Mouse (Mus musculus) MEL (cell line): ENCODE results near the gene Atg13. TPM values are rescaled to one million over a fixed set of nuclear protein-coding genes. Genes with fewer than 3 reads are reported as not detected.

Experiments
- DNase-seq: peaks from one replicate; pipeline ENCODE4 v3.0.0; 2011; ENCODE audit warnings: low read depth, low spot score
- H3K27ac ChIP-seq: 2 replicates; pipeline ENCODE4 v1.5.1; 2012; ENCODE audit warnings: low read depth, mild to moderate bottlenecking, control low read depth, low read length, moderate library complexity; ENCODE audit not compliant: control insufficient read depth
- H3K27me3 ChIP-seq, 2 experiments: fragments of 150-350 bp in 1 of 2; sonication (generic) in 1 of 2; 2 replicates each; pipeline ENCODE4 v1.6.1; 2012; ENCODE audit warnings: low read length in 2 of 2, mild to moderate bottlenecking in 2 of 2, improper control_type of control experiment in 1 of 2, moderate library complexity in 1 of 2; ENCODE audit not compliant: insufficient read depth in 2 of 2, control insufficient read depth in 1 of 2
- H3K36me3 ChIP-seq, 2 experiments: 2 replicates each; pipeline ENCODE4 v1.6.1; 2012 to 2014; ENCODE audit warnings: low read length in 2 of 2, improper control_type of control experiment in 1 of 2, inconsistent platforms in 1 of 2, mild to moderate bottlenecking in 1 of 2; ENCODE audit not compliant: insufficient read depth in 2 of 2, control insufficient read depth in 1 of 2
- H3K4me1 ChIP-seq, 2 experiments: fragments of 150-350 bp in 1 of 2; sonication (generic) in 1 of 2; 2 replicates each; pipeline ENCODE4 v1.6.1; 2012; ENCODE audit warnings: low read length in 2 of 2, improper control_type of control experiment in 1 of 2, mild to moderate bottlenecking in 1 of 2; ENCODE audit not compliant: insufficient read depth in 2 of 2, control insufficient read depth in 1 of 2
- H3K4me3 ChIP-seq, 2 experiments: fragments of 150-350 bp in 1 of 2; sonication (generic) in 1 of 2; 2 replicates each; pipeline ENCODE4 v1.5.1; 2012; ENCODE audit warnings: low read depth in 2 of 2, low read length in 2 of 2, mild to moderate bottlenecking in 2 of 2, moderate library complexity in 2 of 2, control low read depth in 1 of 2, improper control_type of control experiment in 1 of 2; ENCODE audit not compliant: control insufficient read depth in 1 of 2, insufficient read depth in 1 of 2
- H3K79me2 ChIP-seq: 2 replicates; pipeline ENCODE4 v1.6.1; 2012; ENCODE audit warnings: mild to moderate bottlenecking, low read length, moderate library complexity; ENCODE audit not compliant: control insufficient read depth, poor library complexity, insufficient read depth
- H3K9ac ChIP-seq: 2 replicates; pipeline ENCODE4 v1.6.1; 2012; ENCODE audit warnings: low read depth, mild to moderate bottlenecking, control low read depth, low read length, moderate library complexity; ENCODE audit not compliant: control insufficient read depth, poor library complexity, severe bottlenecking
- H3K9me3 ChIP-seq: fragments of 150-350 bp; sonication (generic); replicated peaks from 2 replicates; pipeline ENCODE4 v1.6.1; 2012; ENCODE audit warnings: mild to moderate bottlenecking, low read length, improper control_type of control experiment, moderate library complexity; ENCODE audit not compliant: insufficient read depth
- CHD2 ChIP-seq: IDR thresholded peaks from 2 replicates; pipeline ENCODE4 v1.6.1; 2011; ENCODE audit warnings: low read length, improper control_type of control experiment
- CTCF ChIP-seq, 3 experiments: IDR thresholded peaks in 2 of 3; conservative IDR thresholded peaks in 1 of 3; 2 replicates each; pipeline ENCODE4 v1.5.1; 2011 to 2012; ENCODE audit warnings: low read length in 3 of 3, low read depth in 2 of 3, mild to moderate bottlenecking in 2 of 3, improper control_type of control experiment in 1 of 3, inconsistent platforms in 1 of 3, mixed read lengths in 1 of 3, moderate library complexity in 1 of 3; ENCODE audit not compliant: control insufficient read depth in 1 of 3, insufficient read depth in 1 of 3, poor library complexity in 1 of 3, severe bottlenecking in 1 of 3
- ELF1 ChIP-seq: IDR thresholded peaks from 2 replicates; pipeline ENCODE4 v1.6.1; 2014; ENCODE audit warnings: low read depth, mild to moderate bottlenecking, inconsistent platforms, low read length, improper control_type of control experiment, moderate library complexity
- GABPA ChIP-seq: IDR thresholded peaks from 2 replicates; pipeline ENCODE4 v1.6.1; 2012; ENCODE audit warnings: low read depth, mild to moderate bottlenecking, inconsistent platforms, low read length, improper control_type of control experiment, moderate library complexity
- KAT2A ChIP-seq: conservative IDR thresholded peaks from 2 replicates; pipeline ENCODE4 v1.6.1; 2012; ENCODE audit warnings: low read depth, low read length, improper control_type of control experiment, inconsistent platforms
- MAFK ChIP-seq: IDR thresholded peaks from 2 replicates; pipeline ENCODE4 v1.6.1; 2011; ENCODE audit warnings: low read depth, mild to moderate bottlenecking, low read length, improper control_type of control experiment, borderline replicate concordance
- MAZ ChIP-seq: IDR thresholded peaks from 2 replicates; pipeline ENCODE4 v1.6.1; 2012; ENCODE audit warnings: low read depth, mild to moderate bottlenecking, inconsistent platforms, low read length, improper control_type of control experiment
- MEF2A ChIP-seq: IDR thresholded peaks from 2 replicates; pipeline ENCODE4 v1.6.1; 2014; ENCODE audit warnings: low read depth, mild to moderate bottlenecking, inconsistent platforms, low read length, improper control_type of control experiment; ENCODE audit not compliant: poor library complexity, insufficient replicate concordance, severe bottlenecking; ENCODE audit errors: extremely low read depth
- MXI1 ChIP-seq: IDR thresholded peaks from 2 replicates; pipeline ENCODE4 v1.6.1; 2011; ENCODE audit warnings: mild to moderate bottlenecking, low read depth, low read length, improper control_type of control experiment
- MYB ChIP-seq: IDR thresholded peaks from 2 replicates; pipeline ENCODE4 v1.6.1; 2011; ENCODE audit warnings: mild to moderate bottlenecking, low read depth, low read length, improper control_type of control experiment
- MYC ChIP-seq: IDR thresholded peaks from 2 replicates; pipeline ENCODE4 v1.6.1; 2011; ENCODE audit warnings: low read depth, mild to moderate bottlenecking, low read length, improper control_type of control experiment, moderate library complexity
- NELFE ChIP-seq: IDR thresholded peaks from 2 replicates; pipeline ENCODE4 v1.6.1; 2011; ENCODE audit warnings: low read depth, low read length, improper control_type of control experiment
- NRF1 ChIP-seq: IDR thresholded peaks from 2 replicates; pipeline ENCODE4 v1.6.1; 2014; ENCODE audit warnings: low read depth, mild to moderate bottlenecking, inconsistent platforms, low read length, improper control_type of control experiment, moderate library complexity; ENCODE audit not compliant: poor library complexity, insufficient read depth, severe bottlenecking
- POLR2AphosphoS2 ChIP-seq: IDR thresholded peaks from 2 replicates; pipeline ENCODE4 v1.6.1; 2011; ENCODE audit warnings: low read length, improper control_type of control experiment
- POLR2AphosphoS5 ChIP-seq: IDR thresholded peaks from 2 replicates; pipeline ENCODE4 v1.6.1; 2012; ENCODE audit warnings: low read depth, borderline replicate concordance, mild to moderate bottlenecking, inconsistent platforms, low read length, moderate library complexity, mixed read lengths
- SIN3A ChIP-seq: IDR thresholded peaks from 2 replicates; pipeline ENCODE4 v1.6.1; 2012; ENCODE audit warnings: low read length, improper control_type of control experiment, inconsistent platforms
- SMC3 ChIP-seq: IDR thresholded peaks from 2 replicates; pipeline ENCODE4 v1.6.1; 2011; ENCODE audit warnings: low read depth, low read length, improper control_type of control experiment
- TBP ChIP-seq: IDR thresholded peaks from 2 replicates; pipeline ENCODE4 v1.8.0; 2011; ENCODE audit warnings: low read depth, low read length, improper control_type of control experiment
- TCF12 ChIP-seq: IDR thresholded peaks from 2 replicates; pipeline ENCODE4 v1.6.1; 2014; ENCODE audit warnings: low read depth, mild to moderate bottlenecking, inconsistent platforms, low read length, improper control_type of control experiment, moderate library complexity
- USF1 ChIP-seq: IDR thresholded peaks from 2 replicates; pipeline ENCODE4 v1.6.1; 2014; ENCODE audit warnings: low read depth, mild to moderate bottlenecking, inconsistent platforms, low read length, improper control_type of control experiment, moderate library complexity
- ZKSCAN1 ChIP-seq: IDR thresholded peaks from 2 replicates; pipeline ENCODE4 v1.6.1; 2012; ENCODE audit warnings: low read depth, mild to moderate bottlenecking, inconsistent platforms, low read length, improper control_type of control experiment, moderate library complexity
- ZMIZ1 ChIP-seq: IDR thresholded peaks from 2 replicates; pipeline ENCODE4 v1.6.1; 2012; ENCODE audit warnings: low read depth, mild to moderate bottlenecking, inconsistent platforms, low read length, improper control_type of control experiment, moderate library complexity
- ZNF384 ChIP-seq: IDR thresholded peaks from 2 replicates; pipeline ENCODE4 v1.6.1; 2012; ENCODE audit warnings: low read depth, mild to moderate bottlenecking, inconsistent platforms, low read length, improper control_type of control experiment
- polyA plus RNA-seq, 2 experiments: library from polyadenylated mRNA; stranded (reverse) in 1 of 2; unstranded in 1 of 2; fragments of >175 nt in 1 of 2; fragments of >200 nt in 1 of 2; gene quantifications; 2 replicates each; pipeline versions ENCODE4 v1.2.1 to v1.2.4; 2012; ENCODE audit warnings: low replicate concordance in 2 of 2, low read depth in 1 of 2; ENCODE audit not compliant: insufficient read length in 2 of 2, insufficient read depth in 1 of 2, missing spikeins in 1 of 2
- total RNA-seq: library from RNA; depleted of rRNA; stranded (reverse); fragments of 300-350 nt; gene quantifications from 2 replicates; pipeline ENCODE4 v1.2.3, GENCODE M21; 2012

The Atg13 gene
- total and polyA plus RNA-seq, 3 experiments: 8.4 to 27.7 TPM; not detected in 1

GRCm38 (mm10) chr2:91724716-91725115 is 14.3 kb upstream of the Atg13 start (continued):
- TF ChIP-seq MAZ: 0 out of 2 replicates have a peak, but pooled peaks have one; percentile 34

- Histone ChIP-seq H3K9ac (no peak overlapping the region), H3K9me3 (no peaks in the 10 kb centered on the region), H3K79me2 (no peaks in the 10 kb centered on the region), H3K27me3 (no peaks in the 10 kb centered on the region), H3K27ac (peak overlapping the region; percentile 45), H3K36me3 (peaks cover 0 to 22% of the 10 kb centered on the region in 2 experiments; a peak in 2 of 4 replicates), H3K4me1 (peaks cover 17 to 18% of the 10 kb centered on the region in 2 experiments), H3K4me3 (peak overlapping the region in 1 of 2 experiments; percentile 3; a peak in 1 of 4 replicates)
- DNase-seq: peak; percentile 39
- TF ChIP-seq ZNF384 (peak; percentile 82), ZMIZ1 (no peak)
Measured at GRCm38 (mm10) chr2:91723951-91724350, 13.6 kb upstream of the Atg13 start.

GRCm38 (mm10) chr2:91723382-91723781 is 13.0 kb upstream of the Atg13 start:
- Histone ChIP-seq H3K9ac (no peak overlapping the region), H3K9me3 (no peaks in the 10 kb centered on the region), H3K4me3 (peak overlapping the region in 1 of 2 experiments; percentile 3; a peak in 1 of 4 replicates)

GRCm38 (mm10) chr2:91718276-91718675 is 7.9 kb upstream of the Atg13 start:
- Histone ChIP-seq H3K4me3 (no peak overlapping the region), H3K27me3 (no peaks in the 10 kb centered on the region), H3K4me1 (peaks cover 3% of the 10 kb centered on the region in 2 experiments; a peak in 3 of 4 replicates), H3K27ac (no peak overlapping the region), H3K9me3 (no peaks in the 10 kb centered on the region), H3K9ac (no peak overlapping the region), H3K36me3 (peaks cover 0 to 8% of the 10 kb centered on the region in 2 experiments; a peak in 3 of 4 replicates), H3K79me2 (no peaks in the 10 kb centered on the region)
- no peak for DNase-seq
- TF ChIP-seq SIN3A (no peak), SMC3 (no peak), ELF1 (no peak), MYB (no peak), POLR2AphosphoS2 (no peak), KAT2A (no peak), CTCF (IDR thresholded peaks at IDR 0.05 in 2 of 3, conservative IDR thresholded peaks at IDR 0.05 in 1 of 3; ENCODE audit: control insufficient read depth in 1 of 3, insufficient read depth in 1 of 3, low read depth in 2 of 3, low read length in 3 of 3, poor library complexity in 1 of 3, severe bottlenecking in 1 of 3) (no peak), TCF12 (no peak), POLR2AphosphoS5 (no peak), USF1 (no peak), NELFE (no peak), ZKSCAN1 (no peak), TBP (no peak), MAFK (no peak), GABPA (no peak), CHD2 (no peak), NRF1 (no peak), MYC (no peak), MXI1 (no peak)

More at GRCm38 (mm10) chr2:91723382-91723781, 13.0 kb upstream of the Atg13 start:
- Histone ChIP-seq H3K36me3 (peaks cover 0 to 22% of the 10 kb centered on the region in 2 experiments; a peak in 3 of 4 replicates), H3K79me2 (no peaks in the 10 kb centered on the region), H3K27ac (no peak overlapping the region), H3K27me3 (no peaks in the 10 kb centered on the region), H3K4me1 (peaks cover 17 to 18% of the 10 kb centered on the region in 2 experiments)
- TF ChIP-seq MEF2A: no peak
- TF ChIP-seq USF1: peak; percentile 59; the same call in 1 of the 2 replicates
- DNase-seq: peak; percentile 20
